Mouse (Mus musculus): ENCODE results near the gene Gm49358. TPM values are rescaled to one million over a fixed set of nuclear protein-coding genes. Genes with fewer than 3 reads are reported as not detected.

The Gm49358 gene
- polyA plus RNA-seq, 1 experiment from 2014 or later: not detected

DNA sequence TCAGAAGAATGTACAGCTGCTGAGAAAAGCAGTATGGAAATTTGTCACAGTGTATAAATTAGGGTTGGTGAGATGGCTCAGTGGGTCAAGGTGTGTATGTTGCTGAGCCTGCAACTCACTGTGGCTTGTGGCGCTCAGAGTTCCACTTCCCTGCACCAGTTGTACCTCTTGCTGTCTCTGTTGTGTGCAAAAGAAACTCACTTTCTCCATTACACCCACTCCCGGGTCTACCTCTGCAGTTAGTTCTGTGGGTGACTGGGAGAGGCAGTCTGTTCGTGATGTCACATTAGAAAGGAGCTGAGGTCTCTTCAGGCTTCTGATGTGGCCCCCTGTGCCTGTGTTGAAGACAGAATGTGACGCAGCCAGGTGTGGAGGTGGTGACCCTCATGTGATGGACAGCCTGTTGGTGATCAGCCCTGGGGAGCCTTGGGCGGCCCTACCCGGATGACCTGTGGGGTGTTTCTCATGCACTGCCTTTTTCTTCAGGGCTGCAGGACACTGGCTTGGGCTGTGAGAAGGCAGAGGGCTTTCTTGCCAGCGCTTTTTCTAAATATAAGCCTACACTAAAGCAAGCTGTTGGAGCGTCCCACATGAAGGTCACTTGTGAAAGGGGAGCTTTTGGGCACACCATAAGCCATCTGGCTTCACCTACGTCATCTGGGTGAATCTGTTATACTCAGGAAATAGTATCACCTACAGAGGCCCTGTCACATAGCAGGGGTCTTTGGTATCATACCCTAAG is 31.2 kb downstream of the Gm49358 start:
- Histone ChIP-seq H3K9me3 (no peaks in the 10 kb centered on the region), H3K27me3 (no peaks in the 10 kb centered on the region), H3K4me2 (no peak overlapping the region), H3K9ac (no peak overlapping the region), H3K27ac (no peak overlapping the region), H3K4me3 (no peak overlapping the region), H3K36me3 (no peaks in the 10 kb centered on the region), H3K4me1 (replicated peaks) (peaks cover 9% of the 10 kb centered on the region; the same call in 1 of the 2 replicates)
- 0 out of 2 replicates have a peak, but pooled peaks have one; percentile 17 for ATAC-seq (ENCODE audit: low FRiP score)
- 92% methylated on average over 9 of the region's 9 CpGs for WGBS

DNA sequence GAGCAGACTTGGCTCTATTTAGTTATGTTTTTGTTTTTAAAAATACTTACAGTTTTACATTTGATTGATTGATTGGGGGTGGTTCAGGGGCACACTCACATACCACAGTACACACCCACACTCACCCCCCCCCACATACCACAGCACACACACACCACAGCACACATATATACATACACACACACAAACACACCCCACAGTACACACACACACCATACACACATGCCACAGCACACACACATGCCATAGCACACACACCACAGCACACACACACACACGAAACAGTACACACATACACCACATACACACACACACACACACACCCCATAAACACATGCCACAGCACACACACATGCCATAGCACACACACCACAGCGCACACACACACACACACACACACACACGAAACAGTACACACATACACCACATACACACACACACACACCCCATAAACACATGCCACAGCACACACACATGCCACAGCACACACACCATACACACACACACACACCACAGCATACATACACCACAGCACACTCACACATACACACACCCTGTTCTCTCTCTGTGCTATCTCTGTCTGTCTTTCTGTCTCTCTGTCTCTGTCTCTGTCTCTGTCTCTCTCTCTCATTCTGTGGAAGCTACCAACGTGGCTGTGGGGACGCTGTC is 32.4 kb downstream of the Gm49358 start:
- Histone ChIP-seq H3K4me2 (no peak overlapping the region), H3K4me3 (no peak overlapping the region), H3K36me3 (no peaks in the 10 kb centered on the region), H3K27me3 (no peaks in the 10 kb centered on the region), H3K9ac (no peak overlapping the region), H3K4me1 (replicated peaks) (peaks cover 9% of the 10 kb centered on the region; the same call in 1 of the 2 replicates), H3K9me3 (no peaks in the 10 kb centered on the region), H3K27ac (no peak overlapping the region)
- ATAC-seq (ENCODE audit: low FRiP score): peak; percentile 57; the same call in 1 of the 2 replicates
- WGBS: 99% methylated on average over 5 of the region's 5 CpGs

DNA sequence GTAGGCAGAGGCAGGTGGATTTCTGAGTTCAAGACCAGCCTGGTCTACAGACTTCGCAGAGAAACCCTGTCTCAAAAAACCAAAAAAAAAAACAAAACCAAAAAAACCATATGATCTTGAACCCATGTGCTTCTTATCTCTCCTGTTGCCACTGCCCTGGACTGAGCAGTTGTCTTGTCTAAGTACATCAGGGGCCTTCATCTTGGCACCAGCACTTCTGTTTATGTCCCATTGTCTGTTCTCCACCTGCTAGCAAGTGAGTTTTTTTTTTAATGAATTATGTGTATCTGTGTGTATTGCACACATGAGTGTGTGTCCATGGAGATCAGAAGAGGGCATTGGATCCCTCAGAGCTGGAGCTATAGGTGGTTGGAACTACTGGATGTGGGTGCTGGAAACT is 43.6 kb downstream of the Gm49358 start:
- Histone ChIP-seq H3K4me1 (replicated peaks) (0 out of 2 replicates have a peak, but pooled peaks cover 5% of the 10 kb centered on the region), H3K9me3 (no peaks in the 10 kb centered on the region), H3K27me3 (no peaks in the 10 kb centered on the region), H3K4me3 (no peak overlapping the region), H3K9ac (no peak overlapping the region), H3K27ac (no peak overlapping the region), H3K4me2 (no peak overlapping the region), H3K36me3 (peaks cover 7% of the 10 kb centered on the region; the same call in 1 of the 2 replicates)
- no peak for ATAC-seq (ENCODE audit: low FRiP score)
- 100% methylated on average over 1 of the region's 1 CpGs for WGBS

DNA sequence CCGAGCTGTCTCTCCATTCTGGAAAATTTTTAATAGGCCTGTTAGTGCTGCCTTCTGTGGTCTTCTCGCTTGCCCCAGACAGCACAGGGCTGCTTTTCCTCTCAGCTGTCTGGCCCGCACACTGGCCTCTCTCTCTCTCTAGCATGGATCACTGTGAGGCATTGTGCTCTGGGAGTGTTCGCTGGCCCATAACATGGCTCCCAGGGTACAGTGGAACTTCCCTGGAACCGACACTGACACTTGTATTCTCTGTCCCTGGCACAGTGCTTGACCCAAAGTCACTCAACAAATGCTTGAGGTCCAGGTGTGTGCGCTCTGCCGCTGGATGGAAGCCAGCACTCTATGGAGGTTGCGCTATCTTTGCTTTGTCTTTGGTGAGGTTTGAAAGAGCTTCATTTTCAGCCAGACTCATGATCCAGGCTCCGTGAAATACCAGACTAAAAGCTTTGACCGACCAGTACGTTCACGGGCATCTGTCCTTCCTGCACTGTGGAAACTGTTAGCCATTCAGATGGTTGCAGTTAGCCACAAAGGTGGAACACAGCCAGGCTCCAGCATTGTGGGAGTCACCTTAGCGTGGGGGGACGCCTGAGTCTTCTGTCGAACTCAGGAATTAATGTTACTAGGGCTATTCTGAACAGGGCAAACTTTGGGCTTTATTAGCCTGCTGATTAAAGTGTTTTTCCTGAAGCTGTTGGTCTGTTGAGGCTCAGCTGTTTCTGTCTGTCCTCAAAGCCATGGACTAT is 44.4 kb downstream of the Gm49358 start:
- no peak overlapping the region for H3K27ac ChIP-seq
- H3K9me3 ChIP-seq: no peaks in the 10 kb centered on the region
- H3K27me3 ChIP-seq: no peaks in the 10 kb centered on the region
- 69% methylated on average over 15 of the region's 15 CpGs for WGBS
- no peak overlapping the region for H3K4me3 ChIP-seq
- 0 out of 2 replicates have a peak, but pooled peaks cover 5% of the 10 kb centered on the region for H3K4me1 ChIP-seq (replicated peaks)
- no peak overlapping the region for H3K9ac ChIP-seq
- no peak overlapping the region for H3K4me2 ChIP-seq
- ATAC-seq (ENCODE audit: low FRiP score): peak; percentile 25; the same call in 1 of the 2 replicates
- peaks cover 9% of the 10 kb centered on the region; the same call in 1 of the 2 replicates for H3K36me3 ChIP-seq

DNA sequence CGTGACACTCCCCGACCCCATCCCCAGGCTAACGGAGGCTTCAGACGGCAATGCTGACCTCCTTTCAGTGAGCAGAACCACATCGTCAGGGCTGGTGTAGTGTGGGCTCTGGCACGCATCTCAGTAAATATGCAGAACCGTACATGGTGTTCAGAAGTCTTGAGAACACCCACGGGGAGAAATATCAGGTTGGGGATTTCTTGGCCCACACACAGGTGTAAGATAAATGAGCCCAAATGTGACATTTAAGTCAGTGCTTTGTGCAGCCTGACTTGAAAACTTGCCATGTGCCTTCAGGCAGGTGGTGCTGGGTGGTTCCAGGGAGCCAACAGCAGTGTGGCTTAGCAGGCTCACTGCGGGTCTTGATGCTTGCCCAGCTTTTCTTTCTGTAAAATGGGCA is 46.2 kb downstream of the Gm49358 start:
- Histone ChIP-seq H3K27me3 (no peaks in the 10 kb centered on the region), H3K4me3 (no peak overlapping the region), H3K4me2 (no peak overlapping the region), H3K9ac (no peak overlapping the region), H3K4me1 (replicated peaks) (0 out of 2 replicates have a peak, but pooled peaks cover 5% of the 10 kb centered on the region), H3K36me3 (peaks cover 9% of the 10 kb centered on the region; the same call in 1 of the 2 replicates), H3K9me3 (no peaks in the 10 kb centered on the region), H3K27ac (no peak overlapping the region)
- 86% methylated on average over 9 of the region's 9 CpGs for WGBS
- ATAC-seq (ENCODE audit: low FRiP score): no peak

DNA sequence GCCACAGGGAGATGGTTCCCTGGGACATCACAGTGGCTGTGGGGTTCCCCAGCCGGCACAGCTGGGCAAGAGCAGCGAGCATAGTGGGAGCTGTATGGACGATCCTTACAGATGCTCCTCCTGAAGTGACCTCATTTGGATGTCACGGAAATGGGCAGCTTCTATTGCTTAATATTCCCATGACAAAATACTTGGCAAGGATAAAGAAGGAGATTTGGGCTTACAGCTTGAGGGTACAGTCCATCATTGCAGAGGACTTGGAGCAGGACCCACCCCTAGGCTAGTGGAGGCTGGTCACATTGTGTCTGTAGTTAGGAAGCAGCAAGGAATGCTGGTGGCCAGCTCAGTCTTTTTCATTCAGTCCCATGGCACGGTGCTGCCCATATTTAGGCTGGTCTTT is 46.8 kb downstream of the Gm49358 start:
- no peaks in the 10 kb centered on the region for H3K9me3 ChIP-seq
- H3K36me3 ChIP-seq: peaks cover 9% of the 10 kb centered on the region; the same call in 1 of the 2 replicates
- 91% methylated on average over 5 of the region's 5 CpGs for WGBS
- H3K27me3 ChIP-seq: no peaks in the 10 kb centered on the region
- H3K4me3 ChIP-seq: no peak overlapping the region
- H3K4me2 ChIP-seq: no peak overlapping the region
- H3K27ac ChIP-seq: no peak overlapping the region
- H3K4me1 ChIP-seq (replicated peaks): 0 out of 2 replicates have a peak, but pooled peaks cover 5% of the 10 kb centered on the region
- ATAC-seq (ENCODE audit: low FRiP score): no peak
- H3K9ac ChIP-seq: no peak overlapping the region

DNA sequence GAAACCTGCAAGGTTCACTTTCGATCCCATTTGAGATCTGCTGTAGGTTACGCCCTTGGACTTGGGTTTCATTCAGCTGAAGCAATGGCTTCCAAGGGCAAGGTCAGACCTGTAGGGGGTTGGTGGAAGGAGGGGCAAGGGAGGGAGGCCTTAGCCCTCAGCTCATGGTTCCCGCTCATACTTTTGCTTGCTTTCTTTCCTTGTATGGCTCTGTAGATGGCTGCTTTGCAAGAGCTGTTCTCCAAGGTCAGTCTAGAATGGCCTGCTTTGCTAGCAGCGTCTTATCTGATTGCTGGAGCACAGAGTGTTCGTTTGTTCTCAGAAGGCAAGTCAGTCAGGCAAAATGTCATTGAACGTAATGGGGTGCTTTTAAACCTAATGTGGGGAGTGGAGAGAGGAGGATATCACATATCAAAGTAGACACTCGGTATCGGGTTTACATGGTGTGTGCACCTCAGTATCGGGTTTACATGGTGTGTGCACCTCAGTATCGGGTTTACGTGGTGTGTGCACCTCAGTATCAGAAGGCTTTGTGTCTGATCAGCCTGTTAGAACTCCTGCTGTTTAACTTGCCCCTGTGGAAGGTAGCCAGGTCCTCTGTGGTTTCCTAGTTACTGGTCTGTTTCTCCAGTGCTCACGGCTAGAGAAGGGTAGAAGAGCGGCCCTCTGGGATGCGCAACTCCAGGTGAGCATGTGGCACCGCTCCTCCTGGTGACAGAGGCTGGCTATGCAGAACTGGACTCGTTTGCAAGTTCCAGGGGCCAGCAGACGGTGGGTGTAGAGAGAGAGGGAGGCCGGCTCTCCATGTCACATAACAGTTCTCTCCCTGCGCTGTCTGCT is 50.7 kb downstream of the Gm49358 start:
- Histone ChIP-seq H3K4me2 (no peak overlapping the region), H3K9me3 (no peaks in the 10 kb centered on the region), H3K9ac (no peak overlapping the region), H3K4me3 (no peak overlapping the region), H3K27me3 (no peaks in the 10 kb centered on the region), H3K27ac (no peak overlapping the region), H3K36me3 (peaks cover 5% of the 10 kb centered on the region; the same call in 1 of the 2 replicates), H3K4me1 (replicated peaks) (peaks cover 8% of the 10 kb centered on the region)
- ATAC-seq (ENCODE audit: low FRiP score): no peak
- WGBS: 83% methylated on average over 19 of the region's 19 CpGs

DNA sequence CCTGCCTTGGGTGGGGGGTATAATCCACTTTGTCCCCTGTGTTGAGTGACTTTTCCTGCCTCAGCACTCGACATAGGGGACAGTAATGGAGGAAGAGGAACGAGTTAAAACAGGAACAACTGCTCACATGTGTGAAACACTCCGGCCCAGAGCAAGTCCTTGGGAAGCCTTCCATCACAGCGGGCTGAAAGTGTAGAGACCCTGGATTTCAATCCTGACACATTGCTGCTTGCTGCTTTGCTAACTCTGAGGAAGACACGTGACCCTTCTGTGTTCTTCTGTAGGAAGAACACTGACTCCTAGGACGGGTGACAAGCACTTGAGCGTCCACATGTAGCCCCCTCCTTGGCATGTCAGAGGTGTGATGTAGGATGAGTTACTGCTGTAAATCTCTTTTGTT is 51.4 kb downstream of the Gm49358 start:
- H3K4me1 ChIP-seq (replicated peaks): peaks cover 14% of the 10 kb centered on the region
- no peak overlapping the region for H3K4me2 ChIP-seq
- ATAC-seq (ENCODE audit: low FRiP score): no peak
- H3K36me3 ChIP-seq: peaks cover 5% of the 10 kb centered on the region; the same call in 1 of the 2 replicates
- H3K27ac ChIP-seq: no peak overlapping the region
- H3K4me3 ChIP-seq: no peak overlapping the region
- no peaks in the 10 kb centered on the region for H3K27me3 ChIP-seq
- no peak overlapping the region for H3K9ac ChIP-seq
- H3K9me3 ChIP-seq: no peaks in the 10 kb centered on the region
- 82% methylated on average over 7 of the region's 7 CpGs for WGBS

DNA sequence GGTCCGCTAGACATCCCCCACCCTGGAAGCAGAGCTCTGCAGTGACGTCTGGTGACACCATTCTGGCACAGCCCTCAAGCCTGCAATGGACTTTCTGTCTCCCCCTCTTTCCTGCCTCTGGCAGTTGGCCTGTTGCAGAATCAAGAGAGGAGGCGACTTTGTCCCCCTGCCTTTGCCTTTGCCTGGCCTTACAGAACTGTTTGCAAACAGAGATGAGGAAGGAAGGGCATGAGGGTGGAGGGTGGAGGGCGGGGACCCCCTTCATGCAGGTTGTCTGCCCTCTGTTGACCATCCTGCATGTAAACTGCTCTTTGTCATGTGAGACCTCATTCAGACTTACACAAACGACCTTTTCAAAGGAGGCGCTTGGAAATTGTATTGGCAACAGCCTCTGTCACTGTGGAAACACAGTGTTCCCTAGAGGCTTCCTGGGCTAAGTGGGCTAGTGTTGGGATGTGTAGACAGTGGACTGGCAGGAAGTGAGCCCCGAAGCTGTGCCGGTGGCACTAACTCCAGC is 55.9 kb downstream of the Gm49358 start:
- Histone ChIP-seq H3K4me1 (replicated peaks) (peaks cover 19% of the 10 kb centered on the region), H3K9me3 (no peaks in the 10 kb centered on the region), H3K36me3 (peaks cover 17% of the 10 kb centered on the region), H3K4me3 (no peak overlapping the region), H3K9ac (peak overlapping the region; percentile 39; the same call in 1 of the 2 replicates), H3K27ac (peak overlapping the region; percentile 62), H3K4me2 (0 out of 2 replicates have a peak overlapping the region, but pooled peaks have one; percentile 6), H3K27me3 (peaks cover 11% of the 10 kb centered on the region; the same call in 1 of the 2 replicates)
- 11% methylated on average over 8 of the region's 8 CpGs for WGBS
- peak; percentile 87 for ATAC-seq (ENCODE audit: low FRiP score)

DNA sequence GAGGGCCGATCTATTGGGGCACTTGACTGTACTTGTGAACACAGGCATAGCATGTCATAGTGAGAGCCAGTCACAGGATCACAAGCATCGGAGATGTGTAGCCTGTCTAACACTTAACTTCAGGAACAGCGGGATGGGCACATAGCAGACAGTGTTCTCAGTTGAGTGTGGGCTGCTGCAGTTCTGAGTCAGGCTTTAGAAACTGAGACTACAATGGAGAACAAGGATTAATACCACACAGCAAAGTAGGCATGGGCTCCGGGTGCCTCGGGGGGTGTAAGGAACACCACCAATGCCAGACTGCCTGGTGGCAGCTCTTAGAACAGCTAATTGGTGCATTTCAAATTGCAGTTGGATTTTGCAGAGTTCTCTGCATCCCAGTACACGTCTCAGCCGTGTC is 57.2 kb downstream of the Gm49358 start:
- Histone ChIP-seq H3K27ac (no peak overlapping the region), H3K4me2 (no peak overlapping the region), H3K27me3 (peaks cover 11% of the 10 kb centered on the region; the same call in 1 of the 2 replicates), H3K4me3 (no peak overlapping the region), H3K9ac (no peak overlapping the region), H3K9me3 (no peaks in the 10 kb centered on the region), H3K4me1 (replicated peaks) (peaks cover 22% of the 10 kb centered on the region), H3K36me3 (peaks cover 29% of the 10 kb centered on the region)
- WGBS: 94% methylated on average over 7 of the region's 7 CpGs
- no peak for ATAC-seq (ENCODE audit: low FRiP score)

DNA sequence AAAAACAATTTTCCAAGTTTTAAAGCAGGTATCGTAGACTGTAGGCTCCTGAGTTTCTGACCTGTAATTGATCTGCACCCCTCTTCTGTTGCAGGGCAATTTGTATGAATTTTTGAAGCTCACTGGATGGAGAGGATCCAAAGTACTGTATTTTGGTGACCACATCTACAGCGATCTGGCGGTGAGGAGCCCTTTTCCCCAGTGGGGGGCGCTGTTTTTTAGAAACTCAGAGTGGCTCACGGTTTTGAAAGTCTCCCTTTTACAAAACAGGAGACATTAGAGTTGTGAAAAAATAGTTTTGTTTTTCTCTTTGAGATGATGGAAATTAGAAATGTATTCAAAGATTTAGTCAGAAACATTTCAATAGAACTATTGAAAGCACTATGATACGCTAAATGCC is 60.3 kb downstream of the Gm49358 start:
- Histone ChIP-seq H3K9ac (no peak overlapping the region), H3K9me3 (no peaks in the 10 kb centered on the region), H3K27ac (no peak overlapping the region), H3K36me3 (peaks cover 42% of the 10 kb centered on the region), H3K27me3 (peaks cover 11% of the 10 kb centered on the region; the same call in 1 of the 2 replicates), H3K4me2 (no peak overlapping the region), H3K4me1 (replicated peaks) (peaks cover 18% of the 10 kb centered on the region), H3K4me3 (no peak overlapping the region)
- no peak for ATAC-seq (ENCODE audit: low FRiP score)
- 79% methylated on average over 6 of the region's 6 CpGs for WGBS
